Mouse (Mus musculus): Measurements from ENCODE around the gene Nrf1.

The Nrf1 gene

GRCm38 (mm10) chr6:30150471-30150870 is 102.7 kb downstream of the Nrf1 start:
- no peak for DNase-seq (ENCODE audit: low spot score)

- DNase-seq (ENCODE audit: low spot score): no peak
Measured at GRCm38 (mm10) chr6:30152163-30152562, 104.4 kb downstream of the Nrf1 start.

- DNase-seq (ENCODE audit: low spot score): no peak
Measured at GRCm38 (mm10) chr6:30152649-30153048, 104.9 kb downstream of the Nrf1 start.

- no peak for DNase-seq (ENCODE audit: low spot score)
Measured at GRCm38 (mm10) chr6:30153076-30153475, 105.3 kb downstream of the Nrf1 start.

- no peak for DNase-seq (ENCODE audit: low spot score)
Measured at GRCm38 (mm10) chr6:30153733-30154415, 106.1 kb downstream of the Nrf1 start.

GRCm38 (mm10) chr6:30159516-30160045 is 111.8 kb downstream of the Nrf1 start:
- no peak for DNase-seq (ENCODE audit: low spot score)

GRCm38 (mm10) chr6:30160408-30160807 is 112.6 kb downstream of the Nrf1 start:
- DNase-seq (ENCODE audit: low spot score): peak; percentile 23

- no peak for DNase-seq (ENCODE audit: low spot score)
Measured at GRCm38 (mm10) chr6:30161618-30162017, 113.8 kb downstream of the Nrf1 start.

GRCm38 (mm10) chr6:30162091-30162490 is 114.3 kb downstream of the Nrf1 start:
- no peak for DNase-seq (ENCODE audit: low spot score)

GRCm38 (mm10) chr6:30166349-30166748 is 118.6 kb downstream of the Nrf1 start:
- no peak for DNase-seq (ENCODE audit: low spot score)

- DNase-seq (ENCODE audit: low spot score): no peak
Measured at GRCm38 (mm10) chr6:30167192-30167591, 119.4 kb downstream of the Nrf1 start.

GRCm38 (mm10) chr6:30168275-30168674 is 120.5 kb downstream of the Nrf1 start:
- no peak for DNase-seq (ENCODE audit: low spot score)

- no peak for DNase-seq (ENCODE audit: low spot score)
Measured at GRCm38 (mm10) chr6:30169148-30169547, 121.4 kb downstream of the Nrf1 start.

- DNase-seq (ENCODE audit: low spot score): no peak
Measured at GRCm38 (mm10) chr6:30171226-30171625, 123.4 kb downstream of the Nrf1 start.

- DNase-seq (ENCODE audit: low spot score): no peak
Measured at GRCm38 (mm10) chr6:30171967-30172366, 124.2 kb downstream of the Nrf1 start.

- DNase-seq (ENCODE audit: low spot score): no peak
Measured at GRCm38 (mm10) chr6:30172441-30172819, 124.6 kb downstream of the Nrf1 start.

GRCm38 (mm10) chr6:30172820-30173550 is 125.2 kb downstream of the Nrf1 start:
- DNase-seq (ENCODE audit: low spot score): no peak

GRCm38 (mm10) chr6:30173551-30174460 is 126.0 kb downstream of the Nrf1 start:
- peak; percentile 45 for DNase-seq (ENCODE audit: low spot score)

- DNase-seq (ENCODE audit: low spot score): no peak
Measured at GRCm38 (mm10) chr6:30174461-30175224, 126.9 kb downstream of the Nrf1 start.

GRCm38 (mm10) chr6:30175225-30175917 is 127.6 kb downstream of the Nrf1 start:
- no peak for DNase-seq (ENCODE audit: low spot score)

- DNase-seq (ENCODE audit: low spot score): no peak
Measured at GRCm38 (mm10) chr6:30175918-30176421, 128.2 kb downstream of the Nrf1 start.
